Mouse (Mus musculus): ENCODE measurements around the gene Cdk5rap1. TPM values are rescaled to one million over a fixed set of nuclear protein-coding genes. Genes with fewer than 3 reads are reported as not detected.
"Not testable (repeated sequence)": the region's sequence is repeated elsewhere in the genome, so short reads cannot be mapped to it uniquely, and the experiment has no call there.

Gene Cdk5rap1
- polyA plus RNA-seq, 1 experiment from 2014 or later = 16.2 TPM

- Histone ChIP-seq H3K9me3 (ENCODE audit: control insufficient read depth, low read length) (no peaks in the 10 kb centered on the region), H3K36me3 (ENCODE audit: control insufficient read depth, insufficient read depth) (peaks cover 13% of the 10 kb centered on the region), H3K27ac (ENCODE audit: low read length) (no peak overlapping the region), H3K9ac (replicated peaks; ENCODE audit: low read depth, low read length) (no peak overlapping the region), H3K4me2 (ENCODE audit: low read length) (no peak overlapping the region), H3K4me3 (replicated peaks; ENCODE audit: low read length) (no peak overlapping the region), H3K4me1 (replicated peaks; ENCODE audit: control insufficient read depth, insufficient read depth, low read length) (no peaks in the 10 kb centered on the region), H3K27me3 (replicated peaks; ENCODE audit: control insufficient read depth, insufficient read depth, low read length) (no peaks in the 10 kb centered on the region)
- 81% methylated on average over 2 of the region's 2 CpGs for WGBS
- ATAC-seq = no peak
Measured at GRCm38 (mm10) chr2:154339356-154339755, 33.5 kb downstream of the Cdk5rap1 start.

- no peak overlapping the region for H3K4me3 ChIP-seq (replicated peaks; ENCODE audit: low read length)
- H3K36me3 ChIP-seq (ENCODE audit: control insufficient read depth, insufficient read depth) = peaks cover 13% of the 10 kb centered on the region
- H3K4me2 ChIP-seq (ENCODE audit: low read length) = no peak overlapping the region
- H3K4me1 ChIP-seq (replicated peaks; ENCODE audit: control insufficient read depth, insufficient read depth, low read length) = no peaks in the 10 kb centered on the region
- 75% methylated on average over 1 of the region's 1 CpGs for WGBS
- ATAC-seq = no peak
- no peak overlapping the region for H3K27ac ChIP-seq (ENCODE audit: low read length)
- no peaks in the 10 kb centered on the region for H3K27me3 ChIP-seq (replicated peaks; ENCODE audit: control insufficient read depth, insufficient read depth, low read length)
- no peak overlapping the region for H3K9ac ChIP-seq (replicated peaks; ENCODE audit: low read depth, low read length)
- no peaks in the 10 kb centered on the region for H3K9me3 ChIP-seq (ENCODE audit: control insufficient read depth, low read length)
Measured at GRCm38 (mm10) chr2:154338161-154338560, 34.6 kb downstream of the Cdk5rap1 start.

GRCm38 (mm10) chr2:154335572-154335971, 37.2 kb downstream of the Cdk5rap1 start:
- H3K4me3 ChIP-seq (replicated peaks; ENCODE audit: low read length) = no peak overlapping the region
- no peak overlapping the region for H3K9ac ChIP-seq (replicated peaks; ENCODE audit: low read depth, low read length)
- no peak overlapping the region for H3K4me2 ChIP-seq (ENCODE audit: low read length)
- no peaks in the 10 kb centered on the region for H3K4me1 ChIP-seq (replicated peaks; ENCODE audit: control insufficient read depth, insufficient read depth, low read length)
- ATAC-seq = no peak
- H3K27me3 ChIP-seq (replicated peaks; ENCODE audit: control insufficient read depth, insufficient read depth, low read length) = no peaks in the 10 kb centered on the region
- H3K9me3 ChIP-seq (ENCODE audit: control insufficient read depth, low read length) = no peaks in the 10 kb centered on the region
- WGBS = 90% methylated on average over 4 of the region's 4 CpGs
- peaks cover 5% of the 10 kb centered on the region for H3K36me3 ChIP-seq (ENCODE audit: control insufficient read depth, insufficient read depth)
- H3K27ac ChIP-seq (ENCODE audit: low read length) = no peak overlapping the region

GRCm38 (mm10) chr2:154326852-154327251, 46.0 kb downstream of the Cdk5rap1 start:
- no peaks in the 10 kb centered on the region for H3K27me3 ChIP-seq (replicated peaks; ENCODE audit: control insufficient read depth, insufficient read depth, low read length)
- 87% methylated on average over 3 of the region's 3 CpGs for WGBS
- H3K36me3 ChIP-seq (ENCODE audit: control insufficient read depth, insufficient read depth) = no peaks in the 10 kb centered on the region
- ATAC-seq = no peak
- H3K27ac ChIP-seq (ENCODE audit: low read length) = no peak overlapping the region
- H3K4me3 ChIP-seq (replicated peaks; ENCODE audit: low read length) = no peak overlapping the region
- H3K4me1 ChIP-seq (replicated peaks; ENCODE audit: control insufficient read depth, insufficient read depth, low read length) = no peaks in the 10 kb centered on the region
- H3K9me3 ChIP-seq (ENCODE audit: control insufficient read depth, low read length) = no peaks in the 10 kb centered on the region
- no peak overlapping the region for H3K9ac ChIP-seq (replicated peaks; ENCODE audit: low read depth, low read length)
- no peak overlapping the region for H3K4me2 ChIP-seq (ENCODE audit: low read length)

- ATAC-seq; H3K4me3 ChIP-seq (replicated peaks; ENCODE audit: low read length); H3K27me3 ChIP-seq (replicated peaks; ENCODE audit: control insufficient read depth, insufficient read depth, low read length); H3K9ac ChIP-seq (replicated peaks; ENCODE audit: low read depth, low read length); H3K27ac ChIP-seq (ENCODE audit: low read length); H3K36me3 ChIP-seq (ENCODE audit: control insufficient read depth, insufficient read depth); H3K9me3 ChIP-seq (ENCODE audit: control insufficient read depth, low read length); H3K4me1 ChIP-seq (replicated peaks; ENCODE audit: control insufficient read depth, insufficient read depth, low read length); H3K4me2 ChIP-seq (ENCODE audit: low read length): not testable (repeated sequence)
- WGBS = 72% methylated on average over 4 of the region's 5 CpGs
Measured at GRCm38 (mm10) chr2:154313771-154314170, 59.0 kb downstream of the Cdk5rap1 start.

GRCm38 (mm10) chr2:154306927-154307326, 65.9 kb downstream of the Cdk5rap1 start, which contains the start of gene Bpifb9b:
Gene Bpifb9b (plus strand): TSS chr2:154307227.
- not testable (repeated sequence) for H3K4me3 ChIP-seq (replicated peaks; ENCODE audit: low read length); H3K4me2 ChIP-seq (ENCODE audit: low read length); ATAC-seq; H3K36me3 ChIP-seq (ENCODE audit: control insufficient read depth, insufficient read depth); H3K4me1 ChIP-seq (replicated peaks; ENCODE audit: control insufficient read depth, insufficient read depth, low read length); H3K9ac ChIP-seq (replicated peaks; ENCODE audit: low read depth, low read length); H3K9me3 ChIP-seq (ENCODE audit: control insufficient read depth, low read length); H3K27me3 ChIP-seq (replicated peaks; ENCODE audit: control insufficient read depth, insufficient read depth, low read length); H3K27ac ChIP-seq (ENCODE audit: low read length)
- WGBS = 92% methylated on average over 4 of the region's 4 CpGs

GRCm38 (mm10) chr2:154304604-154305003, 68.2 kb downstream of the Cdk5rap1 start:
- not testable (repeated sequence) for H3K36me3 ChIP-seq (ENCODE audit: control insufficient read depth, insufficient read depth); H3K4me1 ChIP-seq (replicated peaks; ENCODE audit: control insufficient read depth, insufficient read depth, low read length); H3K9me3 ChIP-seq (ENCODE audit: control insufficient read depth, low read length); ATAC-seq; H3K4me3 ChIP-seq (replicated peaks; ENCODE audit: low read length); H3K4me2 ChIP-seq (ENCODE audit: low read length); H3K27ac ChIP-seq (ENCODE audit: low read length); H3K27me3 ChIP-seq (replicated peaks; ENCODE audit: control insufficient read depth, insufficient read depth, low read length); H3K9ac ChIP-seq (replicated peaks; ENCODE audit: low read depth, low read length)
- WGBS = 100% methylated on average over 1 of the region's 3 CpGs

GRCm38 (mm10) chr2:154301763-154302162, 71.0 kb downstream of the Cdk5rap1 start:
- H3K36me3 ChIP-seq (ENCODE audit: control insufficient read depth, insufficient read depth) = no peaks in the 10 kb centered on the region
- no peak overlapping the region for H3K4me3 ChIP-seq (replicated peaks; ENCODE audit: low read length)
- H3K27me3 ChIP-seq (replicated peaks; ENCODE audit: control insufficient read depth, insufficient read depth, low read length) = no peaks in the 10 kb centered on the region
- H3K4me1 ChIP-seq (replicated peaks; ENCODE audit: control insufficient read depth, insufficient read depth, low read length) = no peaks in the 10 kb centered on the region
- H3K27ac ChIP-seq (ENCODE audit: low read length) = no peak overlapping the region
- H3K9ac ChIP-seq (replicated peaks; ENCODE audit: low read depth, low read length) = no peak overlapping the region
- ATAC-seq = no peak
- 83% methylated on average over 3 of the region's 3 CpGs for WGBS
- no peaks in the 10 kb centered on the region for H3K9me3 ChIP-seq (ENCODE audit: control insufficient read depth, low read length)
- no peak overlapping the region for H3K4me2 ChIP-seq (ENCODE audit: low read length)

- Histone ChIP-seq H3K9me3 (ENCODE audit: control insufficient read depth, low read length) (no peaks in the 10 kb centered on the region), H3K9ac (replicated peaks; ENCODE audit: low read depth, low read length) (no peak overlapping the region), H3K27ac (ENCODE audit: low read length) (no peak overlapping the region), H3K27me3 (replicated peaks; ENCODE audit: control insufficient read depth, insufficient read depth, low read length) (no peaks in the 10 kb centered on the region), H3K4me1 (replicated peaks; ENCODE audit: control insufficient read depth, insufficient read depth, low read length) (no peaks in the 10 kb centered on the region), H3K4me2 (ENCODE audit: low read length) (no peak overlapping the region), H3K4me3 (replicated peaks; ENCODE audit: low read length) (no peak overlapping the region), H3K36me3 (ENCODE audit: control insufficient read depth, insufficient read depth) (no peaks in the 10 kb centered on the region)
- peak; percentile 33; the same call in 1 of the 2 replicates for ATAC-seq
- WGBS = 0% methylated on average over 1 of the region's 1 CpGs
Measured at GRCm38 (mm10) chr2:154300496-154300895, 72.3 kb downstream of the Cdk5rap1 start.

GRCm38 (mm10) chr2:154294746-154295145, 78.1 kb downstream of the Cdk5rap1 start:
- H3K27ac ChIP-seq (ENCODE audit: low read length); H3K4me3 ChIP-seq (replicated peaks; ENCODE audit: low read length); H3K9ac ChIP-seq (replicated peaks; ENCODE audit: low read depth, low read length); ATAC-seq; H3K9me3 ChIP-seq (ENCODE audit: control insufficient read depth, low read length); H3K4me1 ChIP-seq (replicated peaks; ENCODE audit: control insufficient read depth, insufficient read depth, low read length); H3K4me2 ChIP-seq (ENCODE audit: low read length); H3K27me3 ChIP-seq (replicated peaks; ENCODE audit: control insufficient read depth, insufficient read depth, low read length); H3K36me3 ChIP-seq (ENCODE audit: control insufficient read depth, insufficient read depth): not testable (repeated sequence)
- WGBS = 2% methylated on average over 9 of the region's 10 CpGs
